Mouse (Mus musculus): Measurements from ENCODE around the gene 2900011O08Rik.
"Not testable (repeated sequence)": the region's sequence is repeated elsewhere in the genome, so short reads cannot be mapped to it uniquely, and the experiment has no call there.

The 2900011O08Rik gene

GRCm38 (mm10) chr16:14005266-14005665 is 18.9 kb downstream of the 2900011O08Rik start:
- peak; percentile 21 to 54 for DNase-seq

GRCm38 (mm10) chr16:14008081-14008480 is 21.7 kb downstream of the 2900011O08Rik start:
- DNase-seq = no peak

- no peak for DNase-seq
These were observed 22.3 kb downstream of the 2900011O08Rik start for GRCm38 (mm10) chr16:14008708-14009107.

GRCm38 (mm10) chr16:14009966-14010365 is 23.6 kb downstream of the 2900011O08Rik start:
- DNase-seq = no peak

GRCm38 (mm10) chr16:14017306-14017705 is 30.9 kb downstream of the 2900011O08Rik start:
- DNase-seq = no peak

- DNase-seq = no peak
These were observed 34.9 kb downstream of the 2900011O08Rik start for GRCm38 (mm10) chr16:14021166-14021822.

- DNase-seq = no peak
These were observed 38.9 kb downstream of the 2900011O08Rik start for GRCm38 (mm10) chr16:14025091-14025990.

- DNase-seq = no peak
These were observed 42.7 kb downstream of the 2900011O08Rik start for GRCm38 (mm10) chr16:14029072-14029471.

GRCm38 (mm10) chr16:14029851-14030250 is 43.4 kb downstream of the 2900011O08Rik start:
- no peak for DNase-seq

GRCm38 (mm10) chr16:14030650-14031049 is 44.2 kb downstream of the 2900011O08Rik start:
- DNase-seq = no peak

GRCm38 (mm10) chr16:14033076-14033475 is 46.7 kb downstream of the 2900011O08Rik start:
- no peak for DNase-seq

GRCm38 (mm10) chr16:14042421-14042820 is 56.0 kb downstream of the 2900011O08Rik start:
- DNase-seq = no peak

- no peak for DNase-seq
These were observed 58.3 kb downstream of the 2900011O08Rik start for GRCm38 (mm10) chr16:14044695-14045094.

GRCm38 (mm10) chr16:14046224-14046756 is 59.9 kb downstream of the 2900011O08Rik start:
- DNase-seq = no peak

GRCm38 (mm10) chr16:14052221-14052620 is 65.8 kb downstream of the 2900011O08Rik start:
- DNase-seq = no peak

- DNase-seq = no peak
These were observed 66.7 kb downstream of the 2900011O08Rik start for GRCm38 (mm10) chr16:14053116-14053515.

- no peak for DNase-seq
These were observed 68.9 kb downstream of the 2900011O08Rik start for GRCm38 (mm10) chr16:14055271-14055670.

- DNase-seq = no peak
These were observed 70.3 kb downstream of the 2900011O08Rik start for GRCm38 (mm10) chr16:14056734-14057133.

GRCm38 (mm10) chr16:14058541-14058940 is 72.1 kb downstream of the 2900011O08Rik start:
- DNase-seq = no peak

GRCm38 (mm10) chr16:14059118-14059854 is 72.9 kb downstream of the 2900011O08Rik start:
- DNase-seq = no peak

- DNase-seq = no peak
These were observed 73.5 kb downstream of the 2900011O08Rik start for GRCm38 (mm10) chr16:14059869-14060268.

GRCm38 (mm10) chr16:14066571-14066970 is 80.2 kb downstream of the 2900011O08Rik start:
- DNase-seq = not testable (repeated sequence)

- DNase-seq = not testable (repeated sequence)
These were observed 82.3 kb downstream of the 2900011O08Rik start for GRCm38 (mm10) chr16:14068701-14069100.

Data from lung, postnatal 4 days (tissue).